ENCODE assay signal across 10 mouse cellular contexts in the genomic region with DNA sequence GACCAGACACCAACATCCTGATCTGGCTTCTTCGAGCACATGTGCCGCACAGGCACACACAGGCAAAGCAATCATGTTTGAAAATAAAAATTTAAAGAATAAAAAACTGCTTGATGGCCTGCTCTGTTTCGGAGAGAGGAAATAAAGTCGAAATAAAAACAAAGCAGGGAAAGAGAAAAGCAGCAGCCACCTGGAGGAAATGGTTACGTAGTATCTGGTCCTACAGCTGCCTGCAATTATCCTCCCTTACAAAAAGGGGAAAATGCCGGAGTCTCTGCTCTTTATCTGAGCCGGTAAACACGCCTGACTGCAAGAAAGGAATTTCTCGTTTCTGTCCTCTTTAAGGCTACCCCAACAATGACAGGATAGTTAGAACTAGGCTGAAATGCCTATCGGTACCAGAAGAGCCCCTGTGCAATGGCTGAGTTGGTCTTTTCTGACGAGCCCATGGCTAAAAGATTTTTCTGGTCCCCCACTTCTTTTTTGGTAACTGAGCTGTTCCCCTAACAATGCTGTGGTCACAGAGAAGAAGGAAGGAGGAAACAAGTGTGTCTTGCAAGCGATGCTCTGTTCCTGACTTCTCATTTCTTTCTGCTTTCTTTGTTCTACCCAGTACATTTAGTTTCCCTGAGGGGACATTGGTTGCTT. TPM values are rescaled to one million over a fixed set of nuclear protein-coding genes. Genes with fewer than 3 reads are reported as not detected.
DNase-seq lines count a peak whose midpoint lies in the region; ATAC-seq and TF ChIP-seq lines count a peak whose summit lies in the region.
"Had no signal": no experiment of that assay in that cellular context is flagged by ENCODE, and none has a peak within 500 bp of the region (broad histone marks: within the 10 kb centered on the region; RNA-seq: fewer than 3 reads in every experiment).

No protein-coding gene starts in this region.

- H3K27me3 ChIP-seq in embryonic facial prominence, embryonic 11.5 days (ENCODE audit: control insufficient read depth, insufficient read depth, low read length): no peaks in the 10 kb centered on the region
- H3K27me3 ChIP-seq in megakaryocyte, embryonic 14.5 days (replicated peaks): peaks cover 12% of the 10 kb centered on the region

- no peaks in the 10 kb centered on the region for H3K36me3 ChIP-seq in ES-E14 (ENCODE audit: control insufficient read depth, insufficient read depth, low read length, poor library complexity, severe bottlenecking)
- H3K36me3 ChIP-seq in embryonic facial prominence, embryonic 11.5 days (replicated peaks; ENCODE audit: control insufficient read depth, insufficient read depth, low read depth, low read length): no peaks in the 10 kb centered on the region
- H3K36me3 ChIP-seq in megakaryocyte, embryonic 14.5 days (replicated peaks; ENCODE audit: low read length): no peaks in the 10 kb centered on the region
- H3K36me3 ChIP-seq: heart, embryonic 10.5 days had no signal

- H3K9ac ChIP-seq in ES-E14 (ENCODE audit: insufficient read depth, low read depth, low read length, poor library complexity, severe bottlenecking): peak overlapping the region; percentile 5; the same call in 1 of the 2 replicates
- no peak overlapping the region for H3K9ac ChIP-seq in embryonic facial prominence, embryonic 11.5 days (replicated peaks; ENCODE audit: low read length)

- no peak overlapping the region for H3K4me3 ChIP-seq in ES-E14 (ENCODE audit: insufficient read depth in 1 of 2, low read depth in 1 of 2, low read length in 2 of 2, poor library complexity in 1 of 2, severe bottlenecking in 1 of 2)
- no peak overlapping the region for H3K4me3 ChIP-seq in embryonic facial prominence, embryonic 11.5 days (ENCODE audit: low read depth, low read length)
- peak overlapping the region; percentile 70 for H3K4me3 ChIP-seq in megakaryocyte, embryonic 14.5 days (replicated peaks)
- H3K4me3 ChIP-seq: heart, embryonic 10.5 days had no signal

- no peak overlapping the region for H3K4me2 ChIP-seq in embryonic facial prominence, embryonic 11.5 days (ENCODE audit: low read depth, low read length)

- 30% methylated on average over 12 of the region's 12 CpGs for WGBS in embryonic facial prominence, embryonic 11.5 days

- no peak for ATAC-seq in embryonic facial prominence, embryonic 11.5 days (replicated peaks; ENCODE audit: insufficient number of reproducible peaks, low FRiP score, low TSS enrichment, low read depth)

- H3K4me1 ChIP-seq in ES-E14 (ENCODE audit: control insufficient read depth in 2 of 2, insufficient read depth in 2 of 2, low read length in 2 of 2, poor library complexity in 1 of 2): peaks cover 0 to 15% of the 10 kb centered on the region in 2 experiments; a peak in 3 of 4 replicates
- no peaks in the 10 kb centered on the region; the same call in 1 of the 2 replicates for H3K4me1 ChIP-seq in embryonic facial prominence, embryonic 11.5 days (ENCODE audit: control insufficient read depth, insufficient read depth, low read length)
- H3K4me1 ChIP-seq in megakaryocyte, embryonic 14.5 days: peaks cover 37% of the 10 kb centered on the region

- DNase-seq in layer of hippocampus, adult 9-10 months (ENCODE audit: low spot score): peak; percentile 15
- no peak for DNase-seq in layer of hippocampus, postnatal 25 days (ENCODE audit: extremely low spot score in 1 of 2, low spot score in 1 of 2)
- DNase-seq in ES-E14 (ENCODE audit: low read depth, low spot score): no peak
- DNase-seq in embryonic facial prominence, embryonic 11.5 days (ENCODE audit: low spot score): peak; percentile 75
- DNase-seq in cerebellum, adult 9-11 months: no peak
- no peak for DNase-seq in gastrocnemius, postnatal 4 days (ENCODE audit: low spot score in 2 of 2)
- DNase-seq: kidney, postnatal 14 days; lung, postnatal 14 days had no signal

- no peak overlapping the region; the same call in 1 of the 2 replicates for H3K27ac ChIP-seq in ES-E14 (ENCODE audit: insufficient read depth, low read depth, low read length, poor library complexity, severe bottlenecking)
- 0 out of 2 replicates have a peak overlapping the region, but pooled peaks have one; percentile 28 for H3K27ac ChIP-seq in embryonic facial prominence, embryonic 11.5 days (replicated peaks; ENCODE audit: low read depth, low read length)

- in situ Hi-C loops in ES-E14 (cut with MboI; ENCODE audit: low sequenced_read_pairs in 2 of 2, unreplicated experiment in 2 of 2): no loop called here

- no peaks in the 10 kb centered on the region for H3K9me3 ChIP-seq in ES-E14 (ENCODE audit: control insufficient read depth, insufficient read depth, low read depth, low read length)
- no peaks in the 10 kb centered on the region for H3K9me3 ChIP-seq in embryonic facial prominence, embryonic 11.5 days (replicated peaks; ENCODE audit: control insufficient read depth, low read length)
- H3K9me3 ChIP-seq in megakaryocyte, embryonic 14.5 days: peaks cover 6% of the 10 kb centered on the region
- H3K9me3 ChIP-seq: heart, embryonic 10.5 days had no signal

TF ChIP-seq in ES-E14, 5 proteins besides CTCF, POLR2A, EP300 and RAD21:
- TF ChIP-seq ZNF384 (IDR thresholded peaks at IDR 0.05; ENCODE audit: low read depth, low read length): no peak
- TF ChIP-seq MAFK (IDR thresholded peaks at IDR 0.05; ENCODE audit: insufficient read depth, low read depth, low read length): no peak
- no peak for TF ChIP-seq ZC3H11A (IDR thresholded peaks at IDR 0.05; ENCODE audit: borderline replicate concordance, low read depth, low read length)
- no peak for TF ChIP-seq HCFC1 (IDR thresholded peaks at IDR 0.05; ENCODE audit: borderline replicate concordance, insufficient read depth, low read length)
- no peak for TF ChIP-seq CHD2 (IDR thresholded peaks at IDR 0.05; ENCODE audit: low read depth, low read length)
TF ChIP-seq in ES-E14: peak in this region for 0.

RNA-seq across cellular contexts. Expression of gene Nfyb, which starts 32.7 kb away (rescaled TPM):
- 10 to 100 TPM; 58.4 to 67.7 TPM for total RNA-seq in layer of hippocampus, postnatal 25 days (2021)
- total RNA-seq in ES-E14 (2012; rRNA removed): 46.9 and 47.7 TPM in 2 replicates
- polyA plus RNA-seq in embryonic facial prominence, embryonic 11.5 days (2014; fragmentation: Nextera tagmentation; extraction: Ambion mirVana): 71.8 and 104 TPM in 2 replicates
- polyA plus RNA-seq in megakaryocyte, embryonic 14.5 days (2012; ENCODE audit: insufficient read depth, low replicate concordance): 9.1 and 45.1 TPM in 2 replicates
- 10 to 100 TPM; 28.6 to 31.6 TPM for total RNA-seq in gastrocnemius, postnatal 4 days (2021)

RNA-seq across cellular contexts. Expression of gene Txnrd1, which starts 37.2 kb away (rescaled TPM):
- total RNA-seq in layer of hippocampus, postnatal 25 days (2021): 10 to 100 TPM; 45.5 to 55.2 TPM
- total RNA-seq in ES-E14 (2012; rRNA removed): 107 and 167 TPM in 2 replicates
- 180 and 185 TPM in 2 replicates for polyA plus RNA-seq in embryonic facial prominence, embryonic 11.5 days (2014; fragmentation: Nextera tagmentation; extraction: Ambion mirVana)
- polyA plus RNA-seq in megakaryocyte, embryonic 14.5 days (2012; ENCODE audit: insufficient read depth, low replicate concordance): 80.6 and 172 TPM in 2 replicates
- total RNA-seq in gastrocnemius, postnatal 4 days (2021): 10 to 100 TPM; 42.2 to 43.2 TPM

Comparison
In these comparisons a context has a peak if more than half of its experiments do, and no peak if none do; other contexts are left out.
1. DNase-seq: peak in layer of hippocampus, adult 9-10 months (single experiment) and embryonic facial prominence, embryonic 11.5 days (single experiment); none in layer of hippocampus, postnatal 25 days (0 of 2), ES-E14 (single experiment), cerebellum, adult 9-11 months (single experiment) and gastrocnemius, postnatal 4 days (0 of 2).